Mouse (Mus musculus) megakaryocyte, embryonic 14.5 days (primary cell): ENCODE results near the gene Ttll9.

Source experiments
- FLI1 ChIP-seq: IDR thresholded peaks from 2 replicates; pipeline ENCODE4 v1.6.1; 2012; ENCODE audit warnings: low read length, inconsistent platforms, mixed read lengths
- GATA1 ChIP-seq: IDR thresholded peaks from 3 replicates; pipeline ENCODE4 v1.6.1; 2012; ENCODE audit warnings: mixed read lengths, low read length, inconsistent platforms, borderline replicate concordance

DNA sequence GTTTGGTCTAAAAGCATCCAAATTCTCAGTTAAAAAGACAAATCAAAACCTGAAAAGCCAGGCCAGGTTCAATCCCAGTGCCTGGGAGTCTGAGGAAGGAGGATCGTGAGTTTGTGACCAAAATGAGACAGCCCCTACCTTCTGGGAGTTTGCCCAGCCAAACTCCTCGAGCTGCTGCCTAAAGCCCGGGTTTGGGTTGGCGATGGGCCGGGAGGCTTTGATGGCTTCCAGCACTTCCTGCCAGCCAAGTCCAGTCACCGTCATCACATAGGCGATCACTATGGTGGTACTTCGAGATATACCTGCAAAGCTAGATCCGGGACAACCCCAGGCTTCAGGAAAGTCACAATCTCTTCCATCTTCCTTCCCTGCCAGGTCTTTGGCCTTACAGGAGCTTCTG lies 18.3 kb upstream of the Ttll9 start:
- TF ChIP-seq GATA1 (no peak), FLI1 (no peak)
